Mouse (Mus musculus) midbrain, embryonic 14.5 days (tissue): Measurements from ENCODE around the gene Heyl. TPM values are rescaled to one million over a fixed set of nuclear protein-coding genes. Genes with fewer than 3 reads are reported as not detected.

Experiments used
- ATAC-seq: fragments of 200-750 bp; cut with Nextera tagmentation; 2 replicates; pipeline ENCODE4 v1.8.0; 2017; ENCODE audit warnings: moderate number of reproducible peaks, moderate library complexity; ENCODE audit not compliant: low FRiP score, low TSS enrichment
- DNase-seq: peaks from one replicate; pipeline ENCODE4 v3.0.0-alpha.2; 2015
- H3K27ac ChIP-seq: fragments of 300-500 bp; sonication (generic); replicated peaks from 2 replicates; pipeline ENCODE4 v1.5.1; 2014; ENCODE audit warnings: mild to moderate bottlenecking, low read depth, low read length, moderate library complexity
- H3K27me3 ChIP-seq: fragments of 300-500 bp; sonication (generic); 2 replicates; pipeline ENCODE4 v1.6.1; 2014; ENCODE audit warnings: low read length, control low read depth, mixed read lengths; ENCODE audit not compliant: control insufficient read depth, insufficient read depth
- H3K36me3 ChIP-seq: fragments of 300-500 bp; sonication (generic); 2 replicates; pipeline ENCODE4 v1.6.1; 2014; ENCODE audit warnings: low read length, control low read depth; ENCODE audit not compliant: control insufficient read depth, insufficient read depth
- H3K4me1 ChIP-seq: fragments of 300-500 bp; sonication (generic); 2 replicates; pipeline ENCODE4 v1.6.1; 2014; ENCODE audit warnings: mild to moderate bottlenecking, antibody characterized with exemption, low read length, control low read depth; ENCODE audit not compliant: control insufficient read depth, insufficient read depth
- H3K4me2 ChIP-seq: fragments of 300-500 bp; sonication (generic); 2 replicates; pipeline ENCODE4 v1.6.1; 2014; ENCODE audit warnings: mild to moderate bottlenecking, low read length, moderate library complexity
- H3K4me3 ChIP-seq: fragments of 300-500 bp; sonication (generic); replicated peaks from 2 replicates; pipeline ENCODE4 v1.5.1; 2014; ENCODE audit warnings: low read depth, low read length
- H3K9ac ChIP-seq: fragments of 300-500 bp; sonication (generic); replicated peaks from 2 replicates; pipeline ENCODE4 v1.6.1; 2014; ENCODE audit warnings: mild to moderate bottlenecking, low read length, moderate library complexity
- H3K9me3 ChIP-seq: fragments of 300-500 bp; sonication (generic); 2 replicates; pipeline ENCODE4 v1.6.1; 2016; ENCODE audit warnings: low read length, control low read depth, mixed read lengths; ENCODE audit not compliant: control insufficient read depth
- WGBS: fragments of 180-500 bp; shearing (Covaris S2); extraction: QIAGEN DNeasy Blood & Tissue Kit; methylation state at CpG from one replicate; pipeline ENCODE4 v1.1.7; 2014; 5-methylcytosine and 5-hydroxymethylcytosine counted together
- polyA plus RNA-seq: library from polyadenylated mRNA; unstranded; fragments of >200 nt; fragmentation: Nextera tagmentation; extraction: Ambion mirVana; gene quantifications from 2 replicates; pipeline ENCODE4 v1.2.1, GENCODE M21; 2014

Gene Heyl
- polyA plus RNA-seq, 1 experiment from 2014 or later = 7.3 TPM

DNA sequence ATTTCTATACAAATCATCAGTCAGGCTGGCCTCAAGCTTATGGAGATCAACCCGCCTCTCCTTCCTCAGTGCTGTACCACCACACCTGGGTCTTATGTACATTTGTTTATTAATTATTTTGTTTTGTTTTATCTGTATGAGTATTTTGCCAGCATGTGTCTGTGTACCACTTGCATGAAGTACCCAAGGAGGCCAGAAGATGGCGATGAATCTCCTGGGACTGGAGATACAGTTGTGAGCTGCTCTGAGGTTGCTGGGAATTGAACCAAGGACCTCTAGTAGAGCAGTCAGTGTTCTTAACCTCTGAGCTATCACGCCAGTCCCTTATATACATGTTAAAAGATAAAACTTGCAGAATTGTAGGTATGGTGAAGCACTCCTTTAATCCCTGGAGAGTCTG, 10.0 kb upstream of the Heyl start:
- H3K4me1 ChIP-seq = no peaks in the 10 kb centered on the region
- no peak overlapping the region for H3K4me3 ChIP-seq
- no peak for ATAC-seq
- H3K9ac ChIP-seq = no peak overlapping the region
- no peak overlapping the region for H3K4me2 ChIP-seq
- no peaks in the 10 kb centered on the region for H3K36me3 ChIP-seq
- no peak for DNase-seq
- no peaks in the 10 kb centered on the region for H3K27me3 ChIP-seq
- no peak overlapping the region for H3K27ac ChIP-seq
- WGBS = 46% methylated on average over 3 of the region's 3 CpGs
- no peaks in the 10 kb centered on the region for H3K9me3 ChIP-seq

DNA sequence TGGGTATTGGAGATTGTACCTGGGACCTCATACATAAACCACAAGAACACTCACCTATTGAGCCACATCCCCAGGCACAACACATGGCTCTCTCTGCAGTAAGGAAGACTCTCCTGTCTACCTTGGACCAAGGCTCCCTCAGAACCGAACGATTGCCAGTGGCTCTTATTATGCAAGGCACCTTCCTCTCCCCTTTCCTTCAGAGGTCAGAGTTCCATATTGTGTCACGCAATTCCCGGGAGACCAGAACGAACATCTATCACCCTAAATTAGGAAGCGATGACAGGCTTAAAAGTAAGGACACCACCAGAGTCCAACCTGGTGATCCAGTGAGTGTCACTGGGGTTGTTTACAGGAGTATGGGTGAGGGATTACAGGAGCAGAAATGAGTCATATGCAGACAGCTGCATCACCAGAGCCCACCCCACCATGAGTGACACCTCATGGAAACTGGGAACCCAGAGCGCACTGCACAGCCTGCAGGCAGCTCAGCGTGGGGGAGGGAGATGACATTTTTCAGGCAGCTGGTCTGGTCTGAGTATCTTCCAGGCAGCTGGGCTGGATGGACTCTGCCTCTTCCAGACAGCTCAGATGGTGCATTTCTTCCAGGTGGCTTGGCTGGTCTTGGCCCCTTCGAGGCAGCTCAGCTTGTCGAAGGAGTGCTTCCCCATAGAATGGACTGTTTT, 7.5 kb upstream of the Heyl start:
- DNase-seq = no peak
- H3K4me2 ChIP-seq = no peak overlapping the region
- H3K9me3 ChIP-seq = no peaks in the 10 kb centered on the region
- H3K4me3 ChIP-seq = no peak overlapping the region
- WGBS = 82% methylated on average over 10 of the region's 10 CpGs
- no peak overlapping the region for H3K9ac ChIP-seq
- no peak overlapping the region for H3K27ac ChIP-seq
- no peaks in the 10 kb centered on the region for H3K4me1 ChIP-seq
- H3K27me3 ChIP-seq = no peaks in the 10 kb centered on the region
- H3K36me3 ChIP-seq = no peaks in the 10 kb centered on the region
- ATAC-seq = no peak

DNA sequence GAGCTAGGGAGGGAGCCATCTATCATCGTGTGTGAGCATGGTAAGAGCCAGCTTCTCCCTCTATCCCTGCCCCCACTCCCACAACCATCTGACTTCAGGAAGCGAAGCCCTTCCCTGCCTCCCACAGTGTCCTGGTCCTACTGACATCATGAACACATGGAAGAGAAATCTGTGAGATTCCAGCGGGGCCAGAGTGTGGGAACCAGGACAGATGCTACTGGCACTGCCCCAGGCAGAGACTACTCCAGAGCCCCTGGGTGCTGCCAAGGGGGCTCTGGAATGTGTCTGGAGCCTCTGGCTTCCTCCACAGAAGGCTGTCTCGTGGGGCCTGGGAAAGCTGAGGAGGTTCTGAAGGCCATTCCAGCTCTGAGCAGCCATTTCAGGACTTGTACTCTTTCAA, 5.6 kb upstream of the Heyl start:
- Histone ChIP-seq H3K4me2 (no peak overlapping the region), H3K36me3 (no peaks in the 10 kb centered on the region)
- DNase-seq = no peak

DNA sequence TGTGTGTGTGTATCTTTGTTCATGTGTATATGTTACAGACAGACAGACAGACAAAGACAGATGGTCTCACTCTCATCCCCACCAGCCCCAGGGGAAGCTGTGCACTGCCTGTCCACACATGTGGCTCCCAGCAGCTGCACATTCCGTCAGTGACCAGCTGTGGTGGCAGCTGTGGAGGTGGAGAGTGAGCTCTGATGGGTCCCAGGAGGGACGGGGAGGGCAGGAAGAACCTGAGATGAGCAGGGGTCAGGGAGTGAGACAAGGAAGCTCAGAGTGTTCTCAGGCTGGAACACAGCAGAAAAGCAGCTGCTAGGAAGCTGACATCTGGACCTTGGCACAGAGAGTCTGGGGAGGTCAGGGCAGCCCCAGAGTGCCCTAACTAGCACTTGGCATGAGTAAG, 5.1 kb upstream of the Heyl start:
- Histone ChIP-seq H3K27me3 (peaks cover 13% of the 10 kb centered on the region; the same call in 1 of the 2 replicates), H3K4me3 (no peak overlapping the region), H3K4me1 (no peaks in the 10 kb centered on the region), H3K4me2 (no peak overlapping the region), H3K9me3 (no peaks in the 10 kb centered on the region), H3K9ac (no peak overlapping the region), H3K27ac (no peak overlapping the region), H3K36me3 (no peaks in the 10 kb centered on the region)
- 51% methylated on average over 2 of the region's 2 CpGs for WGBS
- DNase-seq (no peak), ATAC-seq (no peak)

More for the DNA sequence above, 5.6 kb upstream of the Heyl start:
- no peak overlapping the region for H3K9ac ChIP-seq
- no peak overlapping the region for H3K27ac ChIP-seq
- H3K4me3 ChIP-seq = no peak overlapping the region
- no peaks in the 10 kb centered on the region for H3K9me3 ChIP-seq
- WGBS = 69% methylated on average over 4 of the region's 4 CpGs
- H3K4me1 ChIP-seq = no peaks in the 10 kb centered on the region
- H3K27me3 ChIP-seq = 0 out of 2 replicates have a peak, but pooled peaks cover 8% of the 10 kb centered on the region
- ATAC-seq = no peak

DNA sequence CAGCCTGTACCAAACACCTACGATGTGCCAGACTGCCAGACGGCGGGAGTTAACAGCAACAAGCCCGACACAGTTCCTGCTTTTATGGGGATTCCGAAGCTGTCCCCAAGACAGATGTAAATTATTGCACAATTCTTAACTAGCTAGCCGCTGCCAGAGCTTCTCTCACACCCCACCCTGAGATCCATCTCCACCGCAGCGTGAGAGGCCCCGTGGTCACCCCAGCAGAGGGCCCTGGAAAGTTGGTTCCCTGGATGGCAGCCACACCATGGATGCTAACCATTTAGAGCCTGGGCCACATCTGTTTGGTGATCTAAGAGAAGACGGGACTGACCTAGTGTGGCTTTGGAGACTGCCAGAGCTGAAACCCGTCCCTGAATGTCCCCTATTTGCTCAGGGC, 4.2 kb upstream of the Heyl start:
- H3K9ac ChIP-seq = no peak overlapping the region
- no peak overlapping the region for H3K27ac ChIP-seq
- 84% methylated on average over 11 of the region's 11 CpGs for WGBS
- no peaks in the 10 kb centered on the region for H3K9me3 ChIP-seq
- no peak overlapping the region for H3K4me3 ChIP-seq
- DNase-seq (no peak), ATAC-seq (no peak)
- H3K4me1 ChIP-seq = peaks cover 5% of the 10 kb centered on the region; the same call in 1 of the 2 replicates
- no peaks in the 10 kb centered on the region for H3K36me3 ChIP-seq
- H3K27me3 ChIP-seq = peaks cover 21% of the 10 kb centered on the region
- H3K4me2 ChIP-seq = no peak overlapping the region

DNA sequence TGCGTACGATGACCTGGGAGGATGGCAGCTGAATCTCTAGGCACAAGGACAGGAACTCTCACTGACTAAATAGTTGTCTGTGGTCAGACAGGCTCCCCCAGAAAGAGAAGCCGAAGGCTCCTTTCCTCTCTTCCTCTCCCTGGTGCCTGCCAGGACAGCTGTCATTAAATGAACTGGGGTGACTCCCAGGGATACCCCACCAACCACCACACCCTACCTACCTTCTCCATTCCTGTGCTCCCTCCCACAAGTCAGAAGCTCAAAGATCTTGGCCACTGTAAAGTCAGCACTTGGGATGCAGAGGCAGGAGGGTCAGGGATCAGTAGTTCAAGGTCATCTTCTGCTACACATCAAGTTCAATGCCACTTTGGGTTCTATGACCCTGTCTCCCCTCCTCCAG, 515 bp upstream of the Heyl start:
- 54% methylated on average over 3 of the region's 3 CpGs for WGBS
- ATAC-seq = no peak
- H3K27me3 ChIP-seq = peaks cover 31% of the 10 kb centered on the region

DNA sequence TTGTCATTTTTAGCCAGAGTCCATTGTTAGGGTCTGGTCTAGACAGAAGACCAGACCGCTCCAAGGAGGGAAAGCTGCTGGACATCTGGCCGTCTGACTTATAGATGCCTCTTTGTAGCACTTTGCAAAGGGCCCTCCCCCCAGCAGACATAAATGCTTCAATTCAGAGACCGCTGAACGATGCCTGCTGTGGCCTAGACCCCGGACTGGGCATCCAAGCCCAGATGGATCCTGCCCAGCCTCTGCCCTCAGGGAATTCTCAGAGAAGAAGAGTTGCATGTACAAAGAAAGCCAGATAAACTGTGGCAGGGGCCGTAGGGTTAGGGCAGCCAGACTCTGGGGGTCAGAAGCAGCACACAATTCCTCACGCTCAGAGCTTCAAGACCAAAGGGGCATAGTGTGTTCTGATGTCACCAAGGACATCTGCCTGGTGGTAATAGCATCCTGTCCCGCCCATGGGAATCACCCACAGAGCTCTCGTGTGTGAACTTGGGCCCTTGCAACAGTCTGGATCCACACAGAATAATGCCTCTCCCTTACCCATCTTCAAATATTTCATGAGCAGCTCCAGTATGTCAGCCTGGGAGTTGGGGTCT, 2.6 kb downstream of the Heyl start:
- peaks cover 52% of the 10 kb centered on the region for H3K27me3 ChIP-seq
- ATAC-seq (no peak), DNase-seq (no peak)
- no peaks in the 10 kb centered on the region for H3K9me3 ChIP-seq
- H3K4me2 ChIP-seq = no peak overlapping the region
- H3K4me3 ChIP-seq = no peak overlapping the region
- no peaks in the 10 kb centered on the region for H3K36me3 ChIP-seq
- peaks cover 11% of the 10 kb centered on the region; the same call in 1 of the 2 replicates for H3K4me1 ChIP-seq
- WGBS = 70% methylated on average over 9 of the region's 9 CpGs
- H3K9ac ChIP-seq = no peak overlapping the region
- H3K27ac ChIP-seq = no peak overlapping the region

More for the DNA sequence above, 515 bp upstream of the Heyl start:
- Histone ChIP-seq H3K27ac (no peak overlapping the region), H3K4me3 (no peak overlapping the region), H3K9me3 (no peaks in the 10 kb centered on the region), H3K4me1 (peaks cover 5% of the 10 kb centered on the region; the same call in 1 of the 2 replicates), H3K4me2 (no peak overlapping the region), H3K9ac (no peak overlapping the region), H3K36me3 (no peaks in the 10 kb centered on the region)
- DNase-seq = no peak

DNA sequence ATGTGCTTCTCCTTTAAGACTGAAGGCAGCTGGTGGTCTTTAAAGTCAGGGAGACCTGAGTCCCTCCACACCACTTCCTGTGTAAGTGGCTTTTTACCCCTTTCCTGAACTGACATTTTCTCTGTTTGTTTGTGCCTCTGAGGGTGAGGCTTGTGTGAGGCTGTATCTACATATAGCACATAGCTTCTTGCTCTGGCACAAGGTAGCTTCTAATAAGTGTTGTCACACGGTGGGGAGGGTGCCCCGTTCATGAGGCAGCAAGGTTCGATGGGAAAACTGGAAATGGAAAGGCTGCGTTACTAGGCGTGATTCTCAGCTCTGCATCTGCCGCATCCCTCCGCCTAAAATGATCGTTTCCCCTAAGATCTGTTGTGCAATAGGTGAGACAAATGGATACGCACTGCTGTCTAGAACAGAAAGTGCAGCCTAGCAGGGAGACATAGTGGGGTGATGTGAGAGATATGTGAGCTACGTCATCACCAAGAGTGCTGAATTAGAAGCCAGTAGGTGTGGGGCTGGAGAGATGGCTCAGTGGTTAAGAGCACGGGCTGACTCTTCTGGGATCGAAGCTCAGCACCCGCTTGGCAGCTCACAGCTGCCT, 3.2 kb downstream of the Heyl start:
- no peaks in the 10 kb centered on the region for H3K9me3 ChIP-seq
- DNase-seq (no peak), ATAC-seq (no peak)
- no peak overlapping the region for H3K27ac ChIP-seq
- H3K36me3 ChIP-seq = no peaks in the 10 kb centered on the region
- H3K27me3 ChIP-seq = peaks cover 52% of the 10 kb centered on the region
- H3K4me1 ChIP-seq = peaks cover 11% of the 10 kb centered on the region; the same call in 1 of the 2 replicates
- H3K9ac ChIP-seq = no peak overlapping the region
- no peak overlapping the region for H3K4me2 ChIP-seq
- H3K4me3 ChIP-seq = no peak overlapping the region
- whole genome bisulfite sequencing = 89% methylated on average over 13 of the region's 13 CpGs
